Mouse (Mus musculus) ES-E14 (cell line): ENCODE results near the gene Cntf. TPM values are rescaled to one million over a fixed set of nuclear protein-coding genes. Genes with fewer than 3 reads are reported as not detected.

Experiments used
- DNase-seq: peaks from one replicate; pipeline ENCODE4 v3.0.0-alpha.2; 2013; ENCODE audit warnings: low read depth, low spot score
- H3K27ac ChIP-seq: 2 replicates; pipeline ENCODE4 v1.5.1; 2012; ENCODE audit warnings: low read depth, mild to moderate bottlenecking, low read length, moderate library complexity, mixed read lengths; ENCODE audit not compliant: poor library complexity, insufficient read depth, severe bottlenecking
- H3K36me3 ChIP-seq: 2 replicates; pipeline ENCODE4 v1.6.1; 2012; ENCODE audit warnings: mild to moderate bottlenecking, low read length, moderate library complexity, mixed read lengths; ENCODE audit not compliant: control insufficient read depth, poor library complexity, insufficient read depth, severe bottlenecking
- H3K4me1 ChIP-seq, 2 experiments: fragments of 150-350 bp in 1 of 2; sonication (generic) in 1 of 2; 2 replicates each; pipeline ENCODE4 v1.6.1; 2012; ENCODE audit warnings: low read length in 2 of 2, mild to moderate bottlenecking in 1 of 2, mixed read lengths in 1 of 2; ENCODE audit not compliant: control insufficient read depth in 2 of 2, insufficient read depth in 2 of 2, poor library complexity in 1 of 2
- H3K4me3 ChIP-seq, 2 experiments: fragments of 150-350 bp in 1 of 2; sonication (generic) in 1 of 2; 2 replicates each; pipeline ENCODE4 v1.5.1; 2012; ENCODE audit warnings: low read length in 2 of 2, low read depth in 1 of 2, mild to moderate bottlenecking in 1 of 2, mixed read lengths in 1 of 2; ENCODE audit not compliant: insufficient read depth in 1 of 2, poor library complexity in 1 of 2, severe bottlenecking in 1 of 2
- H3K9ac ChIP-seq: 2 replicates; pipeline ENCODE4 v1.6.1; 2012; ENCODE audit warnings: low read depth, mild to moderate bottlenecking, low read length, mixed read lengths; ENCODE audit not compliant: poor library complexity, insufficient read depth, severe bottlenecking
- H3K9me3 ChIP-seq: fragments of 150-350 bp; sonication (generic); 2 replicates; pipeline ENCODE4 v1.6.1; 2012; ENCODE audit warnings: low read depth, mild to moderate bottlenecking, low read length; ENCODE audit not compliant: control insufficient read depth, insufficient read depth
- CHD2 ChIP-seq: IDR thresholded peaks from 2 replicates; pipeline ENCODE4 v1.6.1; 2014; ENCODE audit warnings: mild to moderate bottlenecking, low read depth, low read length, inconsistent platforms
- HCFC1 ChIP-seq: IDR thresholded peaks from 2 replicates; pipeline ENCODE4 v1.6.1; 2012; ENCODE audit warnings: low read length, inconsistent platforms, borderline replicate concordance; ENCODE audit not compliant: insufficient read depth
- MAFK ChIP-seq: IDR thresholded peaks from 2 replicates; pipeline ENCODE4 v1.6.1; 2014; ENCODE audit warnings: mild to moderate bottlenecking, low read depth, low read length, inconsistent platforms; ENCODE audit not compliant: insufficient read depth
- ZC3H11A ChIP-seq: IDR thresholded peaks from 2 replicates; pipeline ENCODE4 v1.6.1; 2012; ENCODE audit warnings: low read depth, mild to moderate bottlenecking, inconsistent platforms, low read length, borderline replicate concordance
- ZNF384 ChIP-seq: IDR thresholded peaks from 2 replicates; pipeline ENCODE4 v1.6.1; 2012; ENCODE audit warnings: low read depth, low read length, inconsistent platforms
- in situ Hi-C, 2 experiments: fragments of 600-800 bp; cut with MboI; formaldehyde crosslinking; loops; one replicate each; pipeline ENCODE4 v1.15.1; 2025; ENCODE audit warnings: low sequenced_read_pairs in 2 of 2, inconsistent platforms in 1 of 2; ENCODE audit not compliant: unreplicated experiment in 2 of 2
- total RNA-seq: library from RNA; depleted of rRNA; stranded (reverse); fragments of 300-350 nt; gene quantifications from 2 replicates; pipeline ENCODE4 v1.2.3, GENCODE M21; 2012

Cntf gene
- total RNA-seq, 1 experiment: 12.1 TPM

- Histone ChIP-seq H3K9me3 (no peaks in the 10 kb centered on the region), H3K9ac (no peak overlapping the region), H3K36me3 (no peaks in the 10 kb centered on the region), H3K4me1 (no peaks in the 10 kb centered on the region), H3K4me3 (no peak overlapping the region), H3K27ac (no peak overlapping the region)
- TF ChIP-seq ZNF384: no peak
- TF ChIP-seq CHD2: no peak
- TF ChIP-seq HCFC1: no peak
- TF ChIP-seq ZC3H11A: no peak
- TF ChIP-seq MAFK: no peak
- no peak for DNase-seq
- in situ Hi-C loops: no loop called here
These were observed 40.3 kb upstream of the Cntf start for GRCm38 (mm10) chr19:12805730-12806129.

GRCm38 (mm10) chr19:12804237-12804636, 38.8 kb upstream of the Cntf start:
- no peaks in the 10 kb centered on the region for H3K4me1 ChIP-seq
- in situ Hi-C loops: no loop called here
- H3K9me3 ChIP-seq: no peaks in the 10 kb centered on the region
- no peak overlapping the region for H3K4me3 ChIP-seq
- DNase-seq: no peak
- TF ChIP-seq MAFK (no peak), CHD2 (no peak), ZNF384 (no peak), ZC3H11A (no peak), HCFC1 (no peak)
- no peaks in the 10 kb centered on the region for H3K36me3 ChIP-seq
- H3K27ac ChIP-seq: no peak overlapping the region
- no peak overlapping the region for H3K9ac ChIP-seq

DNA sequence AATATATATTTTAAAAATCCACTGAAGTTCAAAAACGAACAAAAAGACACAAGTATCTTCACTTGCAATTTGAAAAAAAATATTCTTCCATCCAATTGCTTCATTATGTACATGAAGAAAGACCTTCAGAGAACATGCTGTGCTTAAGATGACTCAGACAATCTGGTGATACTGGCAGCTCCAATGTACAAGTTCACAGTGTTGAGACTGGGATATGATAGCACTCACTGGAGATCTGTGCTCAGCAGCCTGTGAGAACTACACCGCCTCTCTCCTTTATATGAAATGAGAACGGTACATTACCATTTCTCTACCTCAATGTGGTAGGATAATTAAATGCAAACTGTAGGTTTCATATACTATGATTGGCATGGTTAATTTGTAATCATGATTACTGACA, 37.4 kb upstream of the Cntf start:
- in situ Hi-C loops: no loop called here

GRCm38 (mm10) chr19:12801046-12801445, 35.6 kb upstream of the Cntf start:
- H3K9ac ChIP-seq: no peak overlapping the region
- TF ChIP-seq MAFK: no peak
- TF ChIP-seq ZC3H11A: no peak
- no peak for TF ChIP-seq ZNF384
- TF ChIP-seq CHD2: no peak
- TF ChIP-seq HCFC1: no peak
- no peak overlapping the region for H3K4me3 ChIP-seq
- in situ Hi-C loops: no loop called here
- H3K36me3 ChIP-seq: no peaks in the 10 kb centered on the region
- H3K9me3 ChIP-seq: no peaks in the 10 kb centered on the region
- DNase-seq: no peak
- H3K27ac ChIP-seq: no peak overlapping the region
- peaks cover 0 to 3% of the 10 kb centered on the region in 2 experiments; a peak in 1 of 4 replicates for H3K4me1 ChIP-seq

More for the DNA sequence above, 37.4 kb upstream of the Cntf start:
- Histone ChIP-seq H3K27ac (no peak overlapping the region), H3K9ac (no peak overlapping the region), H3K9me3 (no peaks in the 10 kb centered on the region), H3K4me3 (no peak overlapping the region), H3K36me3 (no peaks in the 10 kb centered on the region), H3K4me1 (no peaks in the 10 kb centered on the region)
- no peak for TF ChIP-seq HCFC1
- no peak for TF ChIP-seq CHD2
- TF ChIP-seq ZC3H11A: no peak
- no peak for TF ChIP-seq MAFK
- TF ChIP-seq ZNF384: no peak
- DNase-seq: no peak

- no peak for DNase-seq
- Histone ChIP-seq H3K4me1 (peaks cover 0 to 3% of the 10 kb centered on the region in 2 experiments; a peak in 1 of 4 replicates), H3K4me3 (no peak overlapping the region), H3K36me3 (no peaks in the 10 kb centered on the region), H3K9ac (no peak overlapping the region), H3K27ac (no peak overlapping the region), H3K9me3 (no peaks in the 10 kb centered on the region)
- in situ Hi-C loops: no loop called here
- TF ChIP-seq MAFK: no peak
- no peak for TF ChIP-seq HCFC1
- no peak for TF ChIP-seq ZNF384
- TF ChIP-seq ZC3H11A: no peak
- TF ChIP-seq CHD2: no peak
These were observed 35.2 kb upstream of the Cntf start for GRCm38 (mm10) chr19:12800621-12801020.
